Mouse (Mus musculus) small intestine, adult 2 months (tissue): ENCODE results near the gene Cdh12.

ENCODE experiments used
- CTCF ChIP-seq: fragments of 200-500 bp; IDR thresholded peaks from 2 replicates; pipeline ENCODE4 v1.5.1; 2012; ENCODE audit warnings: low read depth, mild to moderate bottlenecking, control low read depth, inconsistent platforms, low read length, moderate library complexity, mixed read lengths; ENCODE audit not compliant: insufficient replicate concordance, insufficient read length; ENCODE audit errors: extremely low read depth
- POLR2A ChIP-seq: fragments of 200-500 bp; IDR thresholded peaks from 2 replicates; pipeline ENCODE4 v1.6.1; 2012; ENCODE audit warnings: low read depth, mild to moderate bottlenecking, control low read depth, inconsistent platforms, low read length, moderate library complexity

DNA sequence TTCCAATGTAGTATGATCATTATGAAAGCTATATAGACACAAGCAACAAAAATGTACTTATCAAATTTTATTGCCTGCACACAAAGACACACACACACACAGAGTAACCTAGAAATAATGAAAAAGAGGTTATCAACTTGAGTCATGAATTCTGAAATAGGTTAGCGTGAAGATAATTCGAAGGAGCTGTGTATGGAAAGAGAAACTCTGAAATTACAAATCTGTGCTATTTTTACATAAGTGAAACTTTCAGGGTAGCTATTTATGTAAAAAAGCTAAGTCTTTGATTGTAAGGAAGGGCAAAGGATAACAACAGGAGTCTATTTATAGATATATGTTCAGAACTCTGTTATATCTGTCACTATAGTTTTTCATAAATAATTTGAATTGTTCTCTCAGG lies 427.9 kb downstream of the Cdh12 start:
- TF ChIP-seq CTCF (no peak), POLR2A (no peak)
